Mouse (Mus musculus): ENCODE measurements around the gene Slc35a5. TPM values are rescaled to one million over a fixed set of nuclear protein-coding genes. Genes with fewer than 3 reads are reported as not detected.

Slc35a5 gene
- 11.0 and 31.4 TPM in 2 replicates for polyA plus RNA-seq (2012; rRNA removed; ENCODE audit: low replicate concordance)

GRCm38 (mm10) chr16:45158522-45159388 is at the start of gene Slc35a5, which contains the start of gene Atg3:
TSS of gene Slc35a5 (minus strand) at chr16:45158706.
TSS of gene Atg3 (plus strand) at chr16:45158785.

GRCm38 (mm10) chr16:45093137-45093731 is 65.3 kb downstream of the Slc35a5 start, which contains the start of gene Ccdc80:
TSS of gene Ccdc80 (plus strand) at chr16:45093402.

Other genes with a start within 250 kb of the Slc35a5 start
- 0.18 and 0.85 TPM in 2 replicates for gene Cd200r3, start 215.0 kb downstream of the Slc35a5 start, polyA plus RNA-seq (2012; rRNA removed; ENCODE audit: low replicate concordance)
- gene Ccdc80, start 65.3 kb downstream of the Slc35a5 start, polyA plus RNA-seq (2012; rRNA removed; ENCODE audit: low replicate concordance): 145 and 192 TPM in 2 replicates
- gene Atg3, start 79 bp upstream of the Slc35a5 start, polyA plus RNA-seq (2012; rRNA removed; ENCODE audit: low replicate concordance): 11.5 and 36.2 TPM in 2 replicates
- gene Btla, start 65.6 kb upstream of the Slc35a5 start, polyA plus RNA-seq (2012; rRNA removed; ENCODE audit: low replicate concordance): 8.8 and 13.5 TPM in 2 replicates

Data from mammary gland, adult 2 months (tissue).